Mouse (Mus musculus): ENCODE measurements around the gene Prkcz. TPM values are rescaled to one million over a fixed set of nuclear protein-coding genes. Genes with fewer than 3 reads are reported as not detected.
A peak's percentile ranks its signal among the peaks of the same experiment; 100 is the strongest.

Gene Prkcz
- polyA plus RNA-seq, 1 experiment from 2014 or later: 11.8 TPM

DNA sequence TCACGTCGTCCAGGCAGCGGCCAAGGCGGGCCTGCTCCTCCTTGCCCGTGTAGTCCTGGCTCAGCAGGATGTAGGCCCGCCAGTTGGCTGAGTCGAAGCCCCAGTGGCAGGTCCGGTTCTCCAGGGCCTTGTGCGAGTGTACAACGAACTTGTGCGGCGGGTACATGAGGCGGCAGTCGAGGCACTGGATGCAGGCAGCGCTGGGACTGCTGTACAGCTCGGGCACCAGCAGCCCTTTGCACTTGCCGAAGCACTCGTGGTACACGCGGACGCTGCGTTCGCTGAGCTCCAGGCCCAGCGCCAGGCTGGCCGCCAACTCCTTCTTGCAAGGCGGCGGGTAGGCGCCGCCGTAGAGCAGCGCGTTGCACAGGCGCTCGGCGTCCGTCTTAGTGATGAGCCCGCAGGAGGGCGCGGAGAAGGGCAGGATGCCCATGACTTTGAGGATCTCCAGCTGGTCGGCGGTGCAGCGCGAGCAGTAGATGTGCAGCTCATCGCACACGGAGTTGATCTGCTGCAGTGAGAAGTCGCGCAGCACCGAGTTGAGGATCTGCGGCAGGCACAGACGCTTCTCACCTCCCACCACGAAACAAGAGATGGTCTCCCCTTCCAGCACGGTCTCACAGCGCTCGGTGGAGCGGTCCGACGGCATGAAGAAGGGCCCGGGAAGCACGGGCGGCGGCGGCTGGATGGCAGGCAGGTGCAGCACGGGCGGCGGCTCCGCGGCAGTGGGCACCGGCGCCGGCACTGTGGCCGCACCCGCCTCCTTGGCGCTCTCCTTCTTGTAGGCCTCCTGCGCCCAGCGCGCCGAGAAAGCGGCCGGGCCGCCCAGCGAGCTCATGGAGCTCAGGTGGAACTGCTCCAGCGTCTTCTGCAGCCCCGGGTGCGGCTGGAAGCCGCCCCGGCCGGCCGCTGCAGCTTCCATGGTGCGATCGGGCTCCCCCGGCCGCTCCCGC, 139.3 kb downstream of the Prkcz start:
- H3K27me3 ChIP-seq: no peaks in the 10 kb centered on the region
- CTCF ChIA-PET: interaction anchor here (1.1 to 1.6 kb wide), 3 partner anchors 14 to 29 kb away, joined by 3 to 4 read pairs (median 3); partner anchors contain the start of gene Faap20
- no peak for TF ChIP-seq CTCF (IDR thresholded peaks at IDR 0.05)
- POLR2A ChIA-PET: interaction anchor here (2.0 to 4.9 kb wide), 3 partner anchors 13 to 27 kb away, joined by 12 to 28 read pairs (median 27); partner anchors contain the start of gene Faap20
- ATAC-seq (no peak), DNase-seq (ENCODE audit: low read depth, low spot score) (no peak)
- in situ Hi-C loops (cut with MboI; ENCODE audit: low pct_unique_long_range_greater_than_20kb): no loop called here

DNA sequence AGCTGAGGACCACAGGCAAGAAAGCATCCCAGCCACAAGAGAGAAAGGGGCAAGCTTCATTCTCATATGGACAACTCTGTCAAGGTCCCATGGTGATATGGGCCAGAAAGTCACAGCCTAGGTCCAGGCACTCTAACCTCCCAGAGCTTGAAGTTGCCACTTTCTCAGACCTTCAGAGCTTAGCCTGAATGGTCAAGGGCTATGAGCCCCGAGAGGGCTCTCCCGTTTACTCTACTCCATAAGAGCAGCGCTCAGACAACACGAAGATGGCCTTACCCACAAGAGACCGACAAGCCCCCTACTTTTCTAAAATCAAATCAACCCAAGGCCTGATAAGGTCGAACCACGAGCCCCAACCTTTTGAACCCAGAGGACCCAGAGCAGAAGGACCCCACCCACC, 140.1 kb downstream of the Prkcz start:
- ChIA-PET CTCF (interaction anchor here (1.1 to 1.5 kb wide), 3 partner anchors 28 to 127 kb away, joined by 3 to 4 read pairs (median 4); partner anchors contain the start of gene Faap20), POLR2A (interaction anchor here (0.6 to 4.9 kb wide), 6 partner anchors 10 to 114 kb away, joined by 3 to 28 read pairs (median 8); partner anchors contain the start of gene Faap20)
- no peak for DNase-seq (ENCODE audit: low read depth, low spot score)
- no peak for ATAC-seq
- in situ Hi-C loops (cut with MboI; ENCODE audit: low pct_unique_long_range_greater_than_20kb): no loop called here
- no peak for TF ChIP-seq CTCF (IDR thresholded peaks at IDR 0.05)
- H3K27me3 ChIP-seq: no peaks in the 10 kb centered on the region

DNA sequence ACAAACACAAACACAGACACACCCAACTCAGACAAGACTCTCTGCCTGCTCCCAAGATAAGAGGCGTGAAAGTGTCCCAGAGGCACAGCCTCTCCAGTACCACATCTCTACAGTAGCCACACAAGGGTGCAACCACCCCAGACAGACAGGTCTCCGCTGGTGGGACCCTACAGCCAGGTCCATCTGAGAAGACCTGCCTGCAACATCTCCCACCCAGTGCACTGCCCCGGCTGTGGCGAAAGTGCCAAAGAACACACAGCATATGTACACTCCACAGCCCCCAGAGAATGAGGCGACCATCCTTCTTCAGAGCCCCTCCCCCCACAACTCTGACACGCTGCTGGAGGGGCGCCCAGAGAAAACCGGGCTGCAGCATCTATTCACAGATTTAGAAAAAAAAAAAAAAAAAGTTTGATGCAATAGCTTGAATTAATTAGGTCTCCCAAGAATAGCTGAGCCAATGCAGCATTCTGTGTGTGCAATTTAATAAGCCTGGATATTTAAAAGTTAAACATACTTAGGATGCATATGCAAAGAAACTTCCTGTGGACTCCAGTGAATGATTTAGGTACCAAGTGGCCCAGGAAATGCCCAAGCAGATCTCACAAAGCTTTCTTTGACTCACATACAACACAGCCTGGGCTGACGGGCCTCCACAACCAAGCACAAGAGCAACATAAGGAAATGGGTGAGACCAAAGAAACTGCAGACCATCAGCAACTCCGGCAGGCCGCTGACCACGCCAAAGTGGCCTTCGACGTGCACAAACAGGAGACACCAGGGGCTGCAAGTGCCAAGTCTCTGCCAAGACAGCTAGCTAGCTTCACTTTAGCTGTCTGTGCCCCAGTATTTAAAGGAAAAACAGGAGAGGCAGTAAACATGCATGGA, 140.7 kb downstream of the Prkcz start:
- DNase-seq (ENCODE audit: low read depth, low spot score) (no peak), ATAC-seq (no peak)
- ChIA-PET POLR2A (interaction anchor here (0.6 to 4.9 kb wide), 7 partner anchors 9 to 113 kb away, joined by 3 to 28 read pairs (median 4); partner anchors contain the start of gene Faap20), CTCF (interaction anchor here (1.1 to 1.5 kb wide), 3 partner anchors 29 to 127 kb away, joined by 4 to 5 read pairs (median 4); partner anchors contain the start of gene Faap20)
- in situ Hi-C loops (cut with MboI; ENCODE audit: low pct_unique_long_range_greater_than_20kb): no loop called here
- no peaks in the 10 kb centered on the region for H3K27me3 ChIP-seq
- TF ChIP-seq CTCF (IDR thresholded peaks at IDR 0.05): no peak

- DNase-seq (ENCODE audit: low read depth, low spot score) (no peak), ATAC-seq (no peak)
- in situ Hi-C loops (cut with MboI; ENCODE audit: low pct_unique_long_range_greater_than_20kb): loop anchor here (5.0 kb wide), 2 partner anchors 47 to 82 kb away; no protein-coding TSS in a partner anchor
- TF ChIP-seq CTCF (IDR thresholded peaks at IDR 0.05): no peak
- POLR2A ChIA-PET: interaction anchor here (1.0 to 4.9 kb wide), 4 partner anchors 16 to 43 kb away, joined by 3 to 28 read pairs (median 16); partner anchors contain the start of gene Faap20
- no peaks in the 10 kb centered on the region for H3K27me3 ChIP-seq
- CTCF ChIA-PET: interaction anchor here (1.1 to 1.4 kb wide), 3 partner anchors 30 to 126 kb away, joined by 3 to 5 read pairs (median 4); partner anchors contain the start of gene Faap20
Observed at GRCm38 (mm10) chr4:155219271-155220212, 141.6 kb downstream of the Prkcz start.

DNA sequence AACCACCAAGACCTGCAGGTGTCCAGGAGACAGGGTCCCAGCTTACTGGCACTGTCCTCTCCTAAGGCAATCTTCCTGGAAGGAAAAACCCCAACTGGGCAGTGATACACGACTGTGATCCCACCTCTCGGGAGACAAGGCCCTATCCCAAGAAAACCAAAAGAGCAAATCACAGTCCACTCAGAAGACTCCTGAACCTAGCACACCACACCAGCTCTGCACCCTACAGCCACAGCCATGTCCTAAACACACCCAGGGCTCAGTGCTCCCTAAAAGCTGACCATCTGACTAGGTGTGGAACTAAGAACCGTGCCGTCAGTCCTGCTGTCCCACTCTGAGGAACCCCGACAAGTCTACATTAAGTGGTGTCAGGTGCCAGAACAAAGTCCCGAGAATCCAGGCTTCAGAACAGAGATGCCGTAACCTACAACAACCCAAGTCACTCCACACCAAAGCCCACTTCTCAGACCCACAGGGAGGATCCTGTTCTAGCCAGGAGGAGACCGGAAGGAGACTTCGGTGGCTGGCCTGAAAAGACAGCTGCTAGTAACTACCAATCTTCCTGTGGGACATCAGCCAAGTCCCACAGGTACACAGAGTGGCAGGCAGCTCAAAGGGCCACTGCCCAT, 142.9 kb downstream of the Prkcz start:
- ATAC-seq (no peak), DNase-seq (ENCODE audit: low read depth, low spot score) (no peak)
- ChIA-PET POLR2A (interaction anchor here (1.0 to 4.9 kb wide), 3 partner anchors 17 to 42 kb away, joined by 3 to 27 read pairs (median 4); no protein-coding TSS in a partner anchor), CTCF (interaction anchor here (0.8 to 1.1 kb wide), 2 partner anchors 31 to 32 kb away, joined by 3 to 4 read pairs; no protein-coding TSS in a partner anchor)
- H3K27me3 ChIP-seq: no peaks in the 10 kb centered on the region
- TF ChIP-seq CTCF (IDR thresholded peaks at IDR 0.05): no peak
- in situ Hi-C loops (cut with MboI; ENCODE audit: low pct_unique_long_range_greater_than_20kb): loop anchor here (5.0 kb wide), 2 partner anchors 46 to 81 kb away; no protein-coding TSS in a partner anchor

- ATAC-seq (no peak), DNase-seq (ENCODE audit: low read depth, low spot score) (no peak)
- H3K27me3 ChIP-seq: no peaks in the 10 kb centered on the region
- ChIA-PET POLR2A (interaction anchor here (0.6 to 1.5 kb wide), 4 partner anchors 10 to 122 kb away, joined by 3 to 6 read pairs (median 4); no protein-coding TSS in a partner anchor), CTCF (interaction anchor here (1.1 to 1.2 kb wide), 2 partner anchors 31 to 32 kb away, joined by 3 to 4 read pairs; partner anchors contain the start of gene Faap20)
- TF ChIP-seq CTCF (IDR thresholded peaks at IDR 0.05): no peak
- in situ Hi-C loops (cut with MboI; ENCODE audit: low pct_unique_long_range_greater_than_20kb): loop anchor here (5.0 kb wide), 2 partner anchors 45 to 80 kb away; no protein-coding TSS in a partner anchor
Observed at GRCm38 (mm10) chr4:155217241-155218103, 143.7 kb downstream of the Prkcz start.

GRCm38 (mm10) chr4:155215773-155216630, 145.2 kb downstream of the Prkcz start:
- DNase-seq (ENCODE audit: low read depth, low spot score): peak; percentile 88
- CTCF ChIA-PET: no interaction called here
- POLR2A ChIA-PET: interaction anchor here (0.7 to 1.5 kb wide), 3 partner anchors 9 to 121 kb away, joined by 3 to 6 read pairs (median 5); no protein-coding TSS in a partner anchor
- no peak for TF ChIP-seq CTCF (IDR thresholded peaks at IDR 0.05)
- in situ Hi-C loops (cut with MboI; ENCODE audit: low pct_unique_long_range_greater_than_20kb): loop anchor here (5.0 kb wide), 2 partner anchors 44 to 79 kb away; no protein-coding TSS in a partner anchor
- no peaks in the 10 kb centered on the region for H3K27me3 ChIP-seq
- ATAC-seq: peak; percentile 64
